Mouse (Mus musculus): ENCODE data around the gene Mrgprx1. TPM values are rescaled to one million over a fixed set of nuclear protein-coding genes. Genes with fewer than 3 reads are reported as not detected.

Mrgprx1 gene
- not detected for total RNA-seq (2023)

DNA sequence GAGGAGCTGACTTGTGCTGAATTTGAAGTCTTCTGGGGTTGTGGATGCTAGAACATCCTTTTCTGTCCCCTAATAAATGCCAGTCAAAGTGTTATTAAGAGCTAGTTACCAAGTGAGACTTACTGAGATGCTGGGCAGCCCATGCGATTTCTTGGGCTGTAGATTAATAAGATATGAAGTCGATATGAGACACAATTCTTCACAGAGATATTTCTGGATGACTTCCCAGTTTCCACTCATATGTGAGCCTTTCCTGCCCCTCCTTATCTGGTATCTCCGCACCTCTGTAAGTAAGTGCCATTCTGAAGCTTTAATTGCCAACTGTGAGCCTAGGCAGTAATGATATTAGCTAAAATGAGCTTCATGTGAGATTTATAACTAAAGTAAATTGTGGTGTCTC, at the start of gene Mrgprx1:
Mrgprx1 (minus strand) TSS at position 101 of the 400 bp plus-strand sequence.

DNA sequence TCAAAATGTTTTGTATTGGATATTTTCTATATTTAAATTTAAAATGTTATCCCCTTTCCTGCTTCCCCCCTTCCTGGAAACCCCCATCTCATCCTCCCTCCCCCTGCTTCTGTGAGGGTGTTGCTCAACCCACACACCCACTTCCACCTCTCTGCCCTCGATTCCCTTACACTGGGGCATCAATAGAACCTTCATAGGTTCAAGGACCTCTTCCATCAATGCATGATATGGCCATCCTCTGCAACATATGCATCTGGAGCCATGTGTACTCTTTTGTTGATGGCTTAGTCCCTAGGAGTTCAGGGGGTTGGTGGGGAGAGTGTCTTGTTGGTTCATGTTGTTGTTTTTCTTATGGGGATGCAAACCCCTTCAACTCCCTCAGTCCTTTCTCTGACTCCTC, 45.4 kb downstream of the Mrgprx1 start, which contains the start of gene Mrgpra4:
Mrgpra4 (minus strand) TSS at position 101 of the 400 bp plus-strand sequence.

Other genes with a start within 250 kb of the Mrgprx1 start
- not detected for gene Mrgpra4, start 45.5 kb downstream of the Mrgprx1 start, total RNA-seq (2023)
- gene Mrgprb5, start 141.4 kb upstream of the Mrgprx1 start, total RNA-seq (2023) = not detected
- not detected for gene Mrgprb4, start 171.7 kb upstream of the Mrgprx1 start, total RNA-seq (2023)

Data from neutrophil, adult 83 days (primary cell).